Mouse (Mus musculus) adrenal gland, postnatal 10 days (tissue): ENCODE measurements around the gene Ninj2. TPM values are rescaled to one million over a fixed set of nuclear protein-coding genes. Genes with fewer than 3 reads are reported as not detected.

ENCODE experiments used
- DNase-seq: peaks from one replicate; pipeline ENCODE4 v3.0.0; 2021; ENCODE audit warnings: mixed read lengths
- total RNA-seq, 2 experiments: library from RNA; stranded (reverse); gene quantifications; 2 replicates each; pipeline ENCODE4 v1.2.3; 2021

The Ninj2 gene
- total RNA-seq, 2 experiments from 2014 or later: not detected

GRCm38 (mm10) chr6:120134748-120135147 lies 41.6 kb downstream of the Ninj2 start:
- DNase-seq: no peak

- DNase-seq: no peak
Measured at GRCm38 (mm10) chr6:120145439-120145838, 52.3 kb downstream of the Ninj2 start.

GRCm38 (mm10) chr6:120146676-120147075 lies 53.5 kb downstream of the Ninj2 start:
- DNase-seq: no peak

DNA sequence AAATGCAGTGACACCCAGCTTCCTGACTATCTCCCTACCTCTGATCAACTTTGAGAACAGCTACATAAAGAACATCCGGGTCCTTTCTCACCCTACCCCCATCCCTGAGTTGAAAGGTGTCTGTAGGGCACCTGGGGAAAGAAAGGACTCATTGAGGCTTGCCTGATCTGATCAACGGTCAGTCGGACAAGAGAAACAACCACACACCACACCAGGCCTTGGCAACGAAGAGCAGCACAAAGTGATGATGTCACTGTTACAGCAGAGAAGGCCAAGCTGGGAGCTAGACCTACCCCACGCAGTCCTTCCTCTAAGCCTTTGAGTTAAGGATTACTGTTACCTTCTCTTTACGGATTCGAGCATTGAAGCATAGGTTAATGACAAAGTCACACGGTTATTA lies 54.3 kb downstream of the Ninj2 start:
- DNase-seq: no peak

GRCm38 (mm10) chr6:120148716-120149392 lies 55.7 kb downstream of the Ninj2 start:
- peak; percentile 68 for DNase-seq

GRCm38 (mm10) chr6:120149458-120150120 lies 56.4 kb downstream of the Ninj2 start:
- no peak for DNase-seq

DNA sequence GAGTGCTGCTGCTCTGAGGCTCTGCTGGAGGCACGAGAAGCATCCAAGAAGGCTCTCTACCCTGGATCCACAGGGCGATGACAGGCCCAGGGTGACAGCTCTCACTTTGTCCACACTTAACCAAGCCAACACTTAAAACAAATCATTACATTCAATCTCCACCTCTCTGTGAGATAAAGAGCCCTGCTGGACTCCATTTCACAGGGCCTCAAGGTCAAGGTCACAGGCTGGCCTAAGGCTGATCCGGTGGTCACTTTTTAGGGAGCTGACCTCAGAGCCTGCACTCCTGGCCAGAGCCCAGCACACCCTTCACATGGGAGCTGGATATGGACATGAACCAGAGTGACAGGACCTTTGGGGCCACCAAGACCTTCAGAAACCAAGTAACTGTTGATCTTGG lies 57.1 kb downstream of the Ninj2 start:
- no peak for DNase-seq

DNA sequence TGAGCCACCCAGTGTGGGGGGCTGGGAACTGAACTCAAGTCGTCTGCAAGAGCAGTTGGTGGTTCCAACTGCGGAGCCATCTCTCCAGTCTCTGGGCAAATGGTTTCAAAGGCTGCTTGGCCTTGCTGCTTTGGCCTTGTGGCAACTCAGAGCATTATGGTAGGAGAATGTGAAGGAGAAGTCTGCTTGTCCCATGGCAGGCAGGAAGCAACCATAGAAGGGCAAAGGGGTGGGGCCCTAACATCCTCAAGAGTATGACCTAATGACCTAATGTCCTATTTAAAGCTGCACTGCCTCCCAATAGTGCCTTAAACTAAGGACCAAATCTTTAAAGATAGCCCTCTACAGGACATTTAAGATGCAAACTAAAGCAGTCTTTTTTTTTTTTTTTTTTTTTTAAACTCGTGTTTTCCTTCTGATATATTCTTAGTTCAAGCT lies 58.5 kb downstream of the Ninj2 start:
- DNase-seq: no peak

GRCm38 (mm10) chr6:120152739-120153696 lies 59.9 kb downstream of the Ninj2 start:
- DNase-seq: no peak

GRCm38 (mm10) chr6:120154526-120155309 lies 61.6 kb downstream of the Ninj2 start:
- DNase-seq: no peak

DNA sequence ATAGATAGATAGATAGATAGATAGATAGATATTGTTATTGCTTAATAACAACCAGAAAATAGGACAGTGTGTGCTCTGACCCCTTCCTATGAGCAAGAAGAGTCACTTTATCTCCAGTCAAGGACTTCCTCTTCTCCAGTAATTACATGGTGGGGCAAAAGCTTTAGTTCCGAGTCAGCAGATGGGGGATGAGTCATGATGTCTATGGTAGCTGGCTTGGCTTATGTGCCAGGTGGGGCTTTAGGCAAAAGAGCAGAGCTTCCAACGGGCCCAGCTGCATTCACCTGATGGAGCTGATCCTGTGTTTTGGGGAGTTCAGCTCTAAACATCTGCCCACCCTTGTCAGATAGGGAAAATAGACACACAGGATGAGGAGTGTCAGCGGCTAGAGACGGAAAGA lies 62.4 kb downstream of the Ninj2 start:
- DNase-seq: no peak

- no peak for DNase-seq
Measured at GRCm38 (mm10) chr6:120157479-120157878, 64.3 kb downstream of the Ninj2 start.

DNA sequence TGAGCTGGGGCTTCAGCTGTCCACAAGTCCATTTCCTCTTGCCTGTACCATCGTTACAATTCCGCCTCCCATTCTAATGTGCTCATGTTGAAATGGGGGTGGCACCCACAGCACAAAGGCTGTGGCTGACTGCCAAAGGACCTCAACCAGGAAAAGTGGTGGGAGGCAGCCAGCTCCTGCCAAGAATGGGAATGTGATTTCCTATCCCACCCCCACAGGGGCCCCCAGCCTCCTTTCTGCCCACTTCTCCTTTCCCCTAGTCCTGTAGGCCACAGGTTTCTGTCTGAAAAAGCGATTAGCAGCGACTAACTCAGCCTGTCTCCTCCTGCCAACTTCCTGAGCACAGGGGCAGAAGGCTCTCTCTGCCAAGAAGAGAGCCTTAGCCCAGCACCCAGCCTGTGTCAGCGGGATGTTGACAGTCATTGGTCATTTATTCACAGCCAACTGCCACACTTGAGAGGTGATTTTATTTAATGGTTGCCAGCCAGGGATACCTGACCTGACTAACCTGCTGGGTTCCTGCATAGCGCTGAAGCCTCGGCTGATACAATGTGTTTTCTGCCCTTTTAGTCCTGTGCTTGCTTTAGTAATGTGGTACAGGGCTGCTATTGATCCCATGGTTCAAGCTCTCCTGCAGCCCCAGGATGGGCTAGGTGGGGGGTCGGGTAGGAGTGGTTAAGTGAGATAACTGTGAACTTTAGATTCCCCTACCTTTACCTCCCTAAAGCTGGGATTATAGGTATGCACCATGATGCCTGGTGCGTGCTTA lies 66.2 kb downstream of the Ninj2 start:
- DNase-seq: peak; percentile 54

DNA sequence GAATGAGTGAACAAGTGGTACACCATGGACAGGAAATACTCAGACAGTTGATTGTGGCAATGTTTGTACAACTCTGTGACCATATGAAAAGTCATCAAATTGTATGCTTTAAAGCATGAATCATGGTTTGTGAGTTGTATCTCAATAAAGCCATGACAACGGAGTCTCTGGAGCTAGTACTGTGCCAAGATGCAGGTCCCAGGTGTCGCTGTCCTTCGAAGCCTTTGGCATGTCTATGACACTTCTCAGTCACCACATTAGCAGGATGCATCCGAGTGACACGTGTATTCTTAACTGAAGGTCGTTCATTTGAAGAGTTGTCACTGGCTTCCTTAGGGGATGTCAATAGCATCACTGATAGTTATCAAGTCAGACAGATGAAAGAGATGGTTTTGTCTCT lies 69.8 kb downstream of the Ninj2 start:
- no peak for DNase-seq

GRCm38 (mm10) chr6:120164765-120165164 lies 71.6 kb downstream of the Ninj2 start:
- DNase-seq: no peak

GRCm38 (mm10) chr6:120167574-120167973 lies 74.4 kb downstream of the Ninj2 start:
- no peak for DNase-seq

GRCm38 (mm10) chr6:120172294-120173017 lies 79.3 kb downstream of the Ninj2 start:
- no peak for DNase-seq

GRCm38 (mm10) chr6:120174028-120174601 lies 81.0 kb downstream of the Ninj2 start:
- DNase-seq: no peak

DNA sequence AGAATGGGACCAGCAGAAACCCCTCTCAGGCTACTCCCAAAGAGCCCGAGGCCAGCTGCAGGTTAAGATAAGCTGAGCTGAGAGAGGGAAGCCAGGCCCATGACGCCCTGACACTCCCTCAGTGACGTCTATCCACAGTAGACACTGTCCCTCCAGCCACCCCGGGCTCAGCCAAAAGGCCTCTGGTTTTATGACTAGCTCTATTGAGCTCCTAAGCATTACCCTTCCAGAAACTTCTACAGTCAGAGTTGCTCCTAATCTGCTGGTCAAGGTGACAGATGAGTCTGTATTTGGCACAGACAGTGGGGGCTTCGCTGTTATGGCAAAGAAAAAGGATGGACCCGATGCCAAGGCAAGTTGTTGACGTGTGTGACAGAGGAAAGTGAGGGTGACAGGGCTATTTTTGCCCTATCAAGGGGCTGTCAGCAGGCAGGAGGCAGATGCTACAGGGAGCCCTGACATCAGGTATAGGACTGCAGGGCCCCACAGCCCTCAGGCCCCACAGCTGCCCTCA lies 81.5 kb downstream of the Ninj2 start:
- DNase-seq: no peak

DNA sequence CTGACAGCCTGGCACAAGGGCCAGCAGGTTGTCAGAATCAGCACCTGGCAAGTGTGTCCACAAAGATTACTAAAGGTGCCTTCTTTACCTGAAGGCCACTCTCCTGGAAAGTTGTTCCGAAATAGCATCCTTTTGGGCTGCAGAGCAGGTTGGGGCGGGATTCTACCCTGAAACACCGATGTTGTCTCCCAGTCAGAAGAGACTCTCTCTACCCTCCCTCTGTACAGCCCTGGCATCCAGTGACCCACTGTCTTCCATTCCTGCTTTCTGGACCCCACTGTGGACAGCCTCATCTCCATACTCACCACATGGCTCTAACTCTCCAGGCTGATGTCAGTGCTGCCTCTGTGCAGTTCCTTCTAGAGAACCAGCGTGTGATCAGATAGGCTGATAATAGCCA lies 82.5 kb downstream of the Ninj2 start:
- no peak for DNase-seq
